Mouse (Mus musculus) B cell, adult 62 days (primary cell): ENCODE measurements around the gene Csad. TPM values are rescaled to one million over a fixed set of nuclear protein-coding genes. Genes with fewer than 3 reads are reported as not detected.

Experiments
- total RNA-seq: library from RNA; stranded (reverse); gene quantifications from 4 replicates; pipeline ENCODE4 v1.2.4, GENCODE M21; 2023

The Csad gene
- 24.6 to 31.1 TPM (median 29.0 TPM) in 4 replicates for total RNA-seq

GRCm38 (mm10) chr15:102204674-102205505, at the start of gene Csad:
Csad (minus strand) TSS chr15:102204724.

GRCm38 (mm10) chr15:102231748-102232147, 27.2 kb upstream of the Csad start, which contains the start of gene Itgb7:
Itgb7 (minus strand) TSS chr15:102231944.

GRCm38 (mm10) chr15:102202971-102203834, 1.3 kb downstream of the Csad start, which contains the start of gene Zfp740:
Zfp740 (plus strand) TSS chr15:102203249.

GRCm38 (mm10) chr15:102150301-102151135, 54.0 kb downstream of the Csad start, which contains the start of gene Soat2:
Soat2 (plus strand) TSS chr15:102150526.

GRCm38 (mm10) chr15:102144274-102144711, 60.2 kb downstream of the Csad start, which contains the start of gene Igfbp6:
Igfbp6 (plus strand) TSS chr15:102144362.

GRCm38 (mm10) chr15:102136129-102136758, 68.3 kb downstream of the Csad start, which contains the start of gene Spryd3:
Spryd3 (minus strand) TSS chr15:102136234.

Other genes starting within 250 kb of the Csad start
- gene Krt8, start 200.2 kb downstream of the Csad start, total RNA-seq, result not detected in 4 replicates
- not detected in 4 replicates for gene Krt18, start 176.5 kb downstream of the Csad start, total RNA-seq
- 227 to 240 TPM (median 233 TPM) in 4 replicates for gene Eif4b, start 131.0 kb downstream of the Csad start, total RNA-seq
- gene Tns2, start 104.3 kb downstream of the Csad start, total RNA-seq, result 0.18 to 4.5 TPM (median 0.52 TPM) in 4 replicates
- 36.3 to 41.8 TPM (median 36.9 TPM) in 4 replicates for gene Spryd3, start 68.5 kb downstream of the Csad start, total RNA-seq
- gene Igfbp6, start 60.4 kb downstream of the Csad start, total RNA-seq, result 0.55 to 1.1 TPM in 2 of 4 replicates, not detected in the others
- gene Soat2, start 54.2 kb downstream of the Csad start, total RNA-seq, result 0.33 to 0.91 TPM (median 0.70 TPM) in 3 of 4 replicates, not detected in the other
- 111 to 141 TPM (median 130 TPM) in 4 replicates for gene Zfp740, start 1.5 kb downstream of the Csad start, total RNA-seq
- gene Itgb7, start 27.2 kb upstream of the Csad start, total RNA-seq, result 187 to 202 TPM (median 190 TPM) in 4 replicates
- 0.33 to 1.3 TPM (median 0.66 TPM) in 4 replicates for gene Rarg, start 52.8 kb upstream of the Csad start, total RNA-seq
- gene Gm9918, start 65.8 kb upstream of the Csad start, total RNA-seq, result not detected in 4 replicates
- gene Mfsd5, start 74.7 kb upstream of the Csad start, total RNA-seq, result 29.1 to 33.1 TPM (median 29.8 TPM) in 4 replicates
- 1.0 to 2.1 TPM (median 1.1 TPM) in 4 replicates for gene Espl1, start 91.5 kb upstream of the Csad start, total RNA-seq
- 474 to 522 TPM (median 515 TPM) in 4 replicates for gene Pfdn5, start 121.4 kb upstream of the Csad start, total RNA-seq
- 49.2 to 62.4 TPM (median 52.1 TPM) in 4 replicates for gene Myg1, start 127.0 kb upstream of the Csad start, total RNA-seq
- gene Aaas, start 146.0 kb upstream of the Csad start, total RNA-seq, result 55.2 to 70.8 TPM (median 65.9 TPM) in 4 replicates
- gene Sp7, start 162.5 kb upstream of the Csad start, total RNA-seq, result not detected in 4 replicates
- 173 to 210 TPM (median 184 TPM) in 4 replicates for gene Sp1, start 201.4 kb upstream of the Csad start, total RNA-seq
- gene Amhr2, start 240.6 kb upstream of the Csad start, total RNA-seq, result 0.46 to 8.5 TPM (median 0.73 TPM) in 4 replicates